Mouse (Mus musculus) spleen, adult 2 months (tissue): ENCODE data around the gene Col4a3.

Experiments used
- CTCF ChIP-seq: fragments of 200-500 bp; IDR thresholded peaks from 2 replicates; pipeline ENCODE4 v1.5.1; 2011; ENCODE audit warnings: mild to moderate bottlenecking, inconsistent platforms; ENCODE audit not compliant: insufficient read depth, insufficient read length, insufficient replicate concordance; ENCODE audit errors: extremely low read depth
- POLR2A ChIP-seq: fragments of 200-500 bp; IDR thresholded peaks from 2 replicates; pipeline ENCODE4 v1.6.1; 2011; ENCODE audit warnings: low read depth, low read length, inconsistent platforms

GRCm38 (mm10) chr1:82663522-82663921 lies 76.8 kb downstream of the Col4a3 start:
- TF ChIP-seq CTCF (no peak), POLR2A (no peak)
